Mouse (Mus musculus): ENCODE data around the gene Rps6ka1.
"Not testable (repeated sequence)": the region's sequence is repeated elsewhere in the genome, so short reads cannot be mapped to it uniquely, and the experiment has no call there.

The Rps6ka1 gene

GRCm38 (mm10) chr4:133887672-133888453 lies at the start of gene Rps6ka1:
Rps6ka1 (minus strand) TSS chr4:133887797.
- DNase-seq (ENCODE audit: low spot score in 2 of 2) = peak; percentile 40 to 69

DNA sequence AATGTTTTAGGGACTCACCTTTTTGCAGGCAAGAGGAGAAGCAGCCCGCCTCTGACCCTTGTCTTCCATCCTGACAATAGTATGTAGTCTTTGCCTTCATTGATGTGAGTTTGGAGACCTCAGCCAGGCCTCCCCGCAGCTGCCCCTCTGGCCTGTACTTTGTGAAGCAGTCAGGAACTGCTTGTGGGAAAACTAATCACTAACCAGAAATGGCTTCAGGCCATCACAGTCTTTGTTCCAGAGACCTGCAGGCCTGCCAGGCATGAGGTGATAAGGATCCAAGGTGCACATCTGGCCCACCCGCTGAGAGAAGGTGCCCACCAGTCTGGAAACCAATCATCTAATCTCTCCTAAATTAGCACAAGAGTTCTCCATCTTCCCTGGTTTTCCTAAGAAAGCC lies 44.2 kb upstream of the Rps6ka1 start:
- DNase-seq (ENCODE audit: low spot score in 2 of 2) = no peak

GRCm38 (mm10) chr4:133931349-133931748 lies 43.8 kb upstream of the Rps6ka1 start:
- DNase-seq (ENCODE audit: low spot score in 2 of 2) = no peak

- DNase-seq (ENCODE audit: low spot score in 2 of 2) = no peak
These were observed 41.7 kb upstream of the Rps6ka1 start for GRCm38 (mm10) chr4:133929278-133929670.

GRCm38 (mm10) chr4:133928576-133929277 lies 41.1 kb upstream of the Rps6ka1 start:
- DNase-seq (ENCODE audit: low spot score in 2 of 2) = no peak

DNA sequence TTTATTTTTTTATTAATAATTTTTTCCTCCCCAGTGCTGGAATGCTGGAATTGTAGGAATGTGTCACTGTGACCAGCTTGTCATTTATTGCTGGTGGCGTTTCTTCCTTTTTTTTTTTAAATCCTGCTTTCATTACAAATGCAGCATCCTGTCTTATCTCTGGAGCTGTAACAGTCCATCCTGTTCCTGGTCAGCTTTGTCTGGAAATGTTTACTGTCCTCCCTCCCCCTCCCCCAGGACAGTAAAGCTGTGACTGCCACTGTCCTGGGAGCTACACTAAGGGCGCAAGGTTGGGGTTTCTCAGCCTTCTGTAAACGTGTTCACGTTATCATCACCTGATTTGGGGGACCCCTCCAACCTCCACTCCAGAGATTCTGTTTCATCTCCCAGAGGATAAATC lies 37.6 kb upstream of the Rps6ka1 start:
- DNase-seq (ENCODE audit: low spot score in 2 of 2) = no peak

- no peak for DNase-seq (ENCODE audit: low spot score in 2 of 2)
These were observed 36.1 kb upstream of the Rps6ka1 start for GRCm38 (mm10) chr4:133923743-133924142.

DNA sequence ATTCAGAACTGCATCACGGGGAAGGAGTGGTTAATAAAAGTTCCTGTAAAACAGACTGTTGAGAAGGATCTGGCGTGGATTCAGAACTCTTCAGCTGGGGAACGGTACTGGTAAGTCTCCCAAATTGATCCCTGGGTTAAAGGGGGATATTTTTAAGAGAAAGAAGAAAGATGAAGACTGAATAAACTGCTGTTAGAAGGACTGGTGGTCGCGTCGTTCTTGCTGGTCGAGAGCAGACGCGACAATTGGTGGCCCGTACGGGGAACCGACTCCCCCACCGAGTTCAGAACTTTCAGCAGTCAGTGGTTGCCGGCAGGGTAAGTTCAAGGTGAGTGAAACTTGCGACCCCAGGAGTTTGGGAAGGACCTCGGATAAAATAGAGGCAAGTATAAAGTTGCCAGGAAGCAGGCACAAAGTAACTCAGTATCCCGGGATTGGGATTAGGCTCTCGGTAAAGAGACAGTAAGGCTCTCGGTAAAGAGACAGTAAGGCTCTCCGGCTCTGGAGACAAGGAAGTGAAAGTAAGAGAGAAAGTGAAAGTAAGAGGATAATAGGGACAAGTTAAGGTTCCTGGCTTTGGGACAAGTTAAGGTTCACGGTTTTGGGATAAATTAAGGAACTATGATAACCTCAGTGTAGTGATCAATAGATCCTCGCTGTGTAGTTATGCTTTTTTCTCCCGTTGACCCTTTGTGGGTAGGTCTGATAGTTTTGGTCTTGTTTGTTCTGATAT lies 30.7 kb upstream of the Rps6ka1 start:
- DNase-seq (ENCODE audit: low spot score in 2 of 2) = peak; percentile 61 to 67

DNA sequence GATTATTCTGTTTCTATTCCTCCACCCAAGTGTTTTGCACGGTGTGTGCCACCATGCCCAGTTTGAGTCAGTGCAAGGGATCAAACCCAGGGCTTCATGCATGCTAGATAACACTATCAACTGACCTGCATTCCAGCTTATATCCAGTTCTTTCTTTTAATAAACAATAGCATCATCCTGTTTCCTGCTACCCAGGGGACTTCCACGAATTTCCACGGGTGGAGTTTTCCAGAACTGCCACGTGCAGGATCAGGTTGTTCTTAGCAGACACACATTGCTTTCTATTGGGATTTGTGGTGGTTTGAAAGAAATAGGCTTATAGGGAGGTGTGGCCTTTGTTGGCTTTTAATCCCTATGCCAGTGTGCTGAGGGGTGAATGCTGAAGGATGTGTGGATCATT lies 24.4 kb upstream of the Rps6ka1 start:
- no peak for DNase-seq (ENCODE audit: low spot score in 2 of 2)

DNA sequence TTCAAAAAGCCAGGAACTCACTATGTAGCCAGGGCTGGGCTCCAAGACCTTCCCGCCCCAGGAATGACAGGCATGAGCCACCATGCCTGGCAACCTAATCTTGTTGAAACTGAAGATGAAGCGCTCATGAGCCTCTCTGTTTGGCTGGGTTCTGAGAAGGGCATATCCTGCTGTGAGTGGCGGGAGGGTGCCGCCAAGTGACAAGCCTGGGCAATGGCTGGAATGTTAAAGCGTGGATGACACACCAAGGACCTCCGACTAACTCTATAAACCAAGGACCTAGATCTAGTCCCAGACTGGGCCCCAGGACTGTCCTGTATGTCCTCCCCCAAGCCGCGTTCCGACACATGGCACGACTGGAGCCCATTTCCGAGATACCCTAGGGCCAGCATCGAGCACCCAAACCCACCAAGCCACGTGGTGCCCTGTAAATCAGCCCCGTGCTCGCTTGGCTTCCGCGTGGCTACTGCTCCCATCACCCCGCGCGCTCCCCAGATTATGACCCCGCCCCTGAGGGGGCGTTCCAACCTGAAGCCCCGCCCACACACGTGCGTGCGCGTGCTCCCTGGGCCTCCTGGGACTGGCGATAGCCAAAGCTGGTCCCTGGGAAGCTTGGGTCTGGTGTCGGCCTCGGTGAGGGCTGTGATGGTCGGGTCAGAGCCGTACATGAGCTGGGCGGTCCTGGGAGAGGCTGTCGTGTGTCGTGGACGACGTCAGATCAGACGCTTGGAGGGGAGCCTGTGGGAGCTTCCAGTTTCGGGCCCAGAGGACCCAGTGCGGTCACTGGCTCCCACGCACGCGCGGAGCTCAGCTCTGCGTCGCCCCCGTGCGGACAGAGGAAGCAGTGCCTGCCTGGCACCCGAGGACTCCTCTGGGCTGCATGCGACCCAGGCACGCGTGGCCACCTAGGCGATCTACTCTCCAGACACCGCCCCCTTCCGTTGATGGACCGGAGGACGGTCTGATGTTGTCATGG lies 22.9 kb upstream of the Rps6ka1 start:
- DNase-seq (ENCODE audit: low spot score in 2 of 2) = peak; percentile 89 to 96

GRCm38 (mm10) chr4:133908051-133908450 lies 20.5 kb upstream of the Rps6ka1 start:
- DNase-seq (ENCODE audit: low spot score in 2 of 2) = no peak

DNA sequence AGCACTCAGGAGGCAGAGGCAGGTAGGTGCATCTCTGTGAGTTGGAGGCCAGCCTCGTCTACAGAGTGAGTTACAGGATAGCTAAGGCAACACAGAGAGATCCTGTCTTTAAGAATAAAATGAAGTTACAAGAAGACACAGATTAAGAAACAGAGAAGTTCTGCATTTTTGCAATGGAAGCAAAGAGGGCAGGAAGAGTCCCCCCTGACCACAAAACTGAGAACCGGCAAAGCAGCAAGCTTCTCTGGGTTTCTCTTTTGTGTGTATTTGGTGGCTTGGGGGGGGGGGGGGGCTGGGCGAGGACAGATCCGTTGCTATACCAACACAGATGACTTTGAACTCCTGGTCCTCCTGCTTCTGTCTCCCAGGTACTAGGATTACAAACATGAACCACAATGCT lies 19.5 kb upstream of the Rps6ka1 start:
- DNase-seq (ENCODE audit: low spot score in 2 of 2) = no peak

GRCm38 (mm10) chr4:133906336-133906735 lies 18.7 kb upstream of the Rps6ka1 start:
- DNase-seq (ENCODE audit: low spot score in 2 of 2) = not testable (repeated sequence)

- no peak for DNase-seq (ENCODE audit: low spot score in 2 of 2)
These were observed 17.6 kb upstream of the Rps6ka1 start for GRCm38 (mm10) chr4:133905167-133905566.

GRCm38 (mm10) chr4:133904326-133904725 lies 16.7 kb upstream of the Rps6ka1 start:
- DNase-seq (ENCODE audit: low spot score in 2 of 2) = no peak

DNA sequence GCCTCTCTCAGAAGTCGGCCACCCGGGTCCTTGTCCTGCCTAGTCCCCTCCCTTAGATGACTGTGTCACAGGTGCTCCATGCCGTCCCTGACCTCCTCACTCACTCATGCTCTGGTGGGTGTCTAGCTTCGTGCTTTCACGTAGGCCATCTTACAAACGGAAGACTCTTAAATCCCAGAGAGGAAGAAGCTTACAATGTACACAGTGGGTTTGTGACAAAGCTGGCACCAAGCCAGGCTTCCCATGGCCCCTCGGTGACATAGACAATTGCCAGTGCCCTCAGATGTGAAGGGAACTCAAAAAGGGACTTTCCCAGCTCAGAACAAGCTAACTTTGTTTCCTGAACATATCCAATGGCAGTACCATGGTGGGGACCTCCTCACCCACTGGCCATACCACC lies 15.8 kb upstream of the Rps6ka1 start:
- DNase-seq (ENCODE audit: low spot score in 2 of 2) = no peak

GRCm38 (mm10) chr4:133902510-133902909 lies 14.9 kb upstream of the Rps6ka1 start:
- no peak for DNase-seq (ENCODE audit: low spot score in 2 of 2)

GRCm38 (mm10) chr4:133900887-133901286 lies 13.3 kb upstream of the Rps6ka1 start:
- DNase-seq (ENCODE audit: low spot score in 2 of 2) = no peak

DNA sequence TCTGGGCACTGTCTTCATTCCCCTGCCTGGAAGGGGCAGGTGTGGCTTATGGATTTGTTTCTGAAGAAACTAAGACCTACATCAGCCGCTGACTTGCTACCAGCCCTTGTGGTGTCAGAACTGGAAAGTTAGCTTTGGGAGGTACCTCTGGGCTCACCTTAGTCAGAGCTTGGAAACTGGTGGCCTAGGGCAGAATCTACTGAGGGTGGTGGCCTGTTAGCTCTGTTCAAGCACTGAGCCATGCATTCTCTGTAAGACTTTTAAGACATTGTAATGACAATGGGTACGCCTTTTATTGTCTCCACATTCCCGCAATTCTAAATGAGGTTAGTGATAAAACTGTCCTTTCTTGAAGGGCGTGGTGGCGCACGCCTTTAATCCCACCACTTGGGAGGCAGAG lies 12.8 kb upstream of the Rps6ka1 start:
- DNase-seq (ENCODE audit: low spot score in 2 of 2) = no peak

- DNase-seq (ENCODE audit: low spot score in 2 of 2) = no peak
These were observed 11.7 kb upstream of the Rps6ka1 start for GRCm38 (mm10) chr4:133899241-133899800.

DNA sequence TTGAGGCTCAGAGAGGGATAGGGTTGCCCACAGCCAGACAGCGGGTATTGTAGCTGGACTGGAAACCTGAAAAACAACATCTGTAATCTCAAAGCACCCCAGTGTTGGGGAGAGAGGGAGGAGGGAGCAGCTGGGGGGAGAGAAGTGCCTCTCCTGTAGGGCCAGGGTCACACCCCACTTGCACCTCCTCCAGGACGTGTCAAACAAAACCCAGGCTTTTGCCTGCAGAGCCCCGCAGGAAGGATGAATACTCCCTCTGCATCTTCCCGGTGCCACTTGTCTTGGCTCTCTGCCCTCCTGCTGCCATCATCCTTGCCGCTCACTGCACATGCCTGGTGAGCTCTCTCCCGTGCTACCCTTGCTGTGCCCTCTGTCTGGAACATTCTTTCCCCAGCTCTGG lies 10.6 kb upstream of the Rps6ka1 start:
- no peak for DNase-seq (ENCODE audit: low spot score in 2 of 2)

Measured in left cerebral cortex, adult 9 months (tissue).